Mouse (Mus musculus): ENCODE measurements around the gene Loxl4.

DNA sequence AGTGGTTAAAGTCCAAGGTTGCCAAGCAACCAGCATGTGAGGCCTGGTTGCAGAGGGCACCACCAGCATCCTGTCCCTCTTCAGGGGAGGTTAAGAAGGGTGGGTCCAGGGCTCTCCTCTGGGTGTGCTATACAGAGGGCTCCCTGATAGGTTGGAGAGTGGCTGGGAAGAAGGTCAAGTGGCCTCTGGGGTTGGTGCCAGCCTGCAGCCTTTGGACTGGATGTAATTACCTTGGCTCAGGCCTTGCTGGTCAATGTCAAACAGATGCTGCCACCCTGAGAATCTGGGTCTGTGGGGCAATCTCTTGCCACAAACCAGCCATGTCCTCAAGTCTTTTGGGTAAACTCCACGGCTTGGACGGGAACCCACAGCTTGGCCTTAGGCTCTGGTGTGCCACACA, 11.2 kb downstream of the Loxl4 start:
- TF ChIP-seq POLR2A (IDR thresholded peaks at IDR 0.05; ENCODE audit: borderline replicate concordance, extremely low read depth, low read depth, low read length): no peak
- no peak for TF ChIP-seq CTCF (IDR thresholded peaks at IDR 0.05; ENCODE audit: insufficient read depth, low read length)

All from lung, adult 2 months (tissue).